Comparison of ENCODE assay signal across 8 mouse cellular contexts in the genomic region with DNA sequence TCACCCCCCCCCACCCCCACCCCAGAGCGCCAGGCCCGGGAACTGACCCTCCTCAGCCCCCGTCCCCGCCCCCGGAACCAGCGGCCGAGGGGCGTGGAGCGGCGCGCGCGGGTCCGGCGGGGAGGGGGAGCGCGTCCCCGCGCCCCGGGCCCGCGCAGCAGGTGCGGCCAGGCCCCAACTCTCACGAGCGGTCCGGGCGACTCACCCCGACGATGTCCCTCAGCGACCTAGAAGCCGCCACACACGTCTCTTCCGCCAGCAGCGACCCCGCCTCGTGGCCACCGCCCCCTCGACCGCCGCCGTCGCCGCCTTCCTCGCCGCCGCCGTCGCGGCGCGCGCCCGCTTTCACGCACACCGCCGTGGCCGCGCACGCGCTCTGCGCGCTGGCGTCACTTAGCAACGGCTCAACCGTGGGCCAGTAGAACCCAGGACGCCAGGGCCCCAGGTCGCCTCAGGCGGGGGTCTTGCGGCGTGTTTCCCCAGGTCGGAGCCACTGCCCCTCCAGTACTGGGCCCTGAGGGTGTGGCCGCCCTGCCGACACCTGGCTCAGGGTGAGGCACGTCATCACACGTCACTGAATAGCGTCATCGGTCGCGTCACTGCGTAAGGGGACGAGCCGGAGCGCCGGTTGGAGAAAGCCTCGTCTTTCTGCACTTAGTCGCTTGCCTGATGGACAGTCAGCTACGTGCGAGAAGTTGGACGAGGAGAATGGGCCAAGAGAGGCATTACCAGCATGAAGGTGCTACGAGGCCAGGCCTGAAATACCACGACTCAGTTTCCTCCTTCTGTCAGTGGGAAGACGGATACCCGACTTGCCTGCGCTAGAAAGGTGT. TPM values are rescaled to one million over a fixed set of nuclear protein-coding genes. Genes with fewer than 3 reads are reported as not detected.
DNase-seq lines count a peak whose midpoint lies in the region; ATAC-seq lines count a peak whose summit lies in the region.

Btbd9 (minus strand) TSS at position 548 of the 833 bp plus-strand sequence.

- WGBS in intestine, embryonic 14.5 days, result 2% methylated on average over 94 of the region's 94 CpGs

- H3K27ac ChIP-seq in intestine, embryonic 14.5 days (ENCODE audit: low read depth), result peak within 1 kb of the TSS; percentile 88

- DNase-seq in adrenal gland, adult (ENCODE audit: inconsistent age in 2 of 2, low spot score in 1 of 2), result peak; percentile 94 to 100
- peak; percentile 90 for DNase-seq in embryo, embryonic 10.5 days (ENCODE audit: low spot score)
- DNase-seq in gastrocnemius, postnatal 25 days, result peak; percentile 89
- DNase-seq in intestine, embryonic 14.5 days (ENCODE audit: low spot score), result peak; percentile 99
- peak; percentile 93 to 94 for DNase-seq in left cerebral cortex, postnatal 14 days (ENCODE audit: low spot score in 2 of 2)
- DNase-seq in mesoderm, embryonic 11.5 days (ENCODE audit: low read depth, low spot score), result peak; percentile 96
- DNase-seq in right cerebral cortex, postnatal 36 days (ENCODE audit: low spot score in 2 of 2), result peak; percentile 93
- peak; percentile 90 for DNase-seq in yolk sac, embryonic 10.5 days (ENCODE audit: low spot score)

- H3K4me2 ChIP-seq in intestine, embryonic 14.5 days (ENCODE audit: low read length), result peak within 1 kb of the TSS; percentile 84

- ATAC-seq in intestine, embryonic 14.5 days (replicated peaks; ENCODE audit: low FRiP score, low TSS enrichment, low read depth), result peak; percentile 92

- H3K9ac ChIP-seq in intestine, embryonic 14.5 days (ENCODE audit: low read length), result peak within 1 kb of the TSS; percentile 66

- intact Hi-C loops in left cerebral cortex, postnatal 14 days (cut with DNase I), result no loop called here

- peak within 1 kb of the TSS; percentile 68 for H3K4me3 ChIP-seq in intestine, embryonic 14.5 days (ENCODE audit: low read depth, low read length)

- H3K9me3 ChIP-seq in intestine, embryonic 14.5 days (ENCODE audit: control insufficient read depth, low read length), result no peaks in the 10 kb centered on the region

- H3K4me1 ChIP-seq in intestine, embryonic 14.5 days (replicated peaks; ENCODE audit: control insufficient read depth, insufficient read depth, low read length), result peaks cover 21% of the 10 kb centered on the region

- H3K27me3 ChIP-seq in intestine, embryonic 14.5 days (replicated peaks; ENCODE audit: control insufficient read depth, insufficient read depth, low read length), result no peaks in the 10 kb centered on the region

- H3K36me3 ChIP-seq in intestine, embryonic 14.5 days (ENCODE audit: control insufficient read depth, insufficient read depth, low read length), result no peaks in the 10 kb centered on the region

RNA-seq across cellular contexts. Expression of gene Btbd9, which starts in this region (rescaled TPM):
- total RNA-seq in gastrocnemius, postnatal 25 days (2021), result 10 to 100 TPM in 1 of 2 experiments, 1 to 10 TPM in 1; 8.0 to 12.4 TPM
- polyA plus RNA-seq in intestine, embryonic 14.5 days (2014; fragmentation: Nextera tagmentation; extraction: Ambion mirVana), result 49.8 and 53.7 TPM in 2 replicates
- total RNA-seq in left cerebral cortex, postnatal 14 days (2021), result 10 to 100 TPM; 78.9 to 95.2 TPM

Comparison
In these comparisons a context has a peak if more than half of its experiments do, and no peak if none do; other contexts are left out.
1. Peak in every context shown above with its lines: DNase-seq, ATAC-seq, H3K4me3 ChIP-seq and H3K27ac ChIP-seq.
2. RNA of gene Btbd9 (total RNA-seq): 78.9 to 95.2 TPM in left cerebral cortex, postnatal 14 days; 8.0 to 12.4 TPM in gastrocnemius, postnatal 25 days; every median in the first group is over 4 times any median in the second.